Mouse (Mus musculus) stomach, postnatal 0 days (tissue): ENCODE measurements at regions not wholly inside any gene's neighbourhood (a gene's known extent, or its start where the extent isn't known, plus 50 kb on each side); places are given as distances from the start of the nearest gene placed in this dataset.

Experiments used
- ATAC-seq: fragments of 200-750 bp; cut with Nextera tagmentation; 2 replicates; pipeline ENCODE4 v1.8.0; 2017; ENCODE audit not compliant: low FRiP score, low TSS enrichment
- DNase-seq: peaks from one replicate; pipeline ENCODE4 v3.0.0-alpha.2; 2016; ENCODE audit warnings: low spot score
- H3K27ac ChIP-seq: fragments of 300-500 bp; sonication (generic); replicated peaks from 2 replicates; pipeline ENCODE4 v1.5.1; 2014; ENCODE audit warnings: mild to moderate bottlenecking, control low read depth
- H3K27me3 ChIP-seq: fragments of 300-500 bp; sonication (generic); 2 replicates; pipeline ENCODE4 v1.6.1; 2014; ENCODE audit warnings: low read length; ENCODE audit not compliant: control insufficient read depth, insufficient read depth
- H3K36me3 ChIP-seq: fragments of 300-500 bp; sonication (generic); 2 replicates; pipeline ENCODE4 v1.6.1; 2014; ENCODE audit warnings: low read length, mixed read lengths; ENCODE audit not compliant: control insufficient read depth, insufficient read depth
- H3K4me1 ChIP-seq: fragments of 300-500 bp; sonication (generic); replicated peaks from 2 replicates; pipeline ENCODE4 v1.6.1; 2014; ENCODE audit warnings: antibody characterized with exemption; ENCODE audit not compliant: control insufficient read depth, insufficient read depth
- H3K4me2 ChIP-seq: fragments of 300-500 bp; sonication (generic); replicated peaks from 2 replicates; pipeline ENCODE4 v1.6.1; 2014; ENCODE audit warnings: low read depth, mild to moderate bottlenecking, control low read depth, moderate library complexity
- H3K4me3 ChIP-seq: fragments of 300-500 bp; sonication (generic); 2 replicates; pipeline ENCODE4 v1.5.1; 2014; ENCODE audit warnings: low read depth, low read length, control low read depth
- H3K9ac ChIP-seq: fragments of 300-500 bp; sonication (generic); 2 replicates; pipeline ENCODE4 v1.6.1; 2014; ENCODE audit warnings: mild to moderate bottlenecking, low read length, control low read depth, mixed read lengths
- H3K9me3 ChIP-seq: fragments of 300-500 bp; sonication (generic); 2 replicates; pipeline ENCODE4 v1.6.1; 2016; ENCODE audit warnings: low read length; ENCODE audit not compliant: control insufficient read depth
- CTCF ChIP-seq: IDR thresholded peaks from 2 replicates; pipeline ENCODE4 v1.5.1; 2016; ENCODE audit warnings: antibody characterized with exemption, low read depth, mild to moderate bottlenecking, moderate library complexity
- EP300 ChIP-seq: optimal IDR thresholded peaks from 2 replicates; pipeline ENCODE3; 2016; ENCODE audit warnings: antibody characterized with exemption
- WGBS: fragments of 180-500 bp; shearing (Covaris S2); extraction: QIAGEN DNeasy Blood & Tissue Kit; methylation state at CpG from one replicate; pipeline ENCODE4 v1.1.7; 2014; 5-methylcytosine and 5-hydroxymethylcytosine counted together

DNA sequence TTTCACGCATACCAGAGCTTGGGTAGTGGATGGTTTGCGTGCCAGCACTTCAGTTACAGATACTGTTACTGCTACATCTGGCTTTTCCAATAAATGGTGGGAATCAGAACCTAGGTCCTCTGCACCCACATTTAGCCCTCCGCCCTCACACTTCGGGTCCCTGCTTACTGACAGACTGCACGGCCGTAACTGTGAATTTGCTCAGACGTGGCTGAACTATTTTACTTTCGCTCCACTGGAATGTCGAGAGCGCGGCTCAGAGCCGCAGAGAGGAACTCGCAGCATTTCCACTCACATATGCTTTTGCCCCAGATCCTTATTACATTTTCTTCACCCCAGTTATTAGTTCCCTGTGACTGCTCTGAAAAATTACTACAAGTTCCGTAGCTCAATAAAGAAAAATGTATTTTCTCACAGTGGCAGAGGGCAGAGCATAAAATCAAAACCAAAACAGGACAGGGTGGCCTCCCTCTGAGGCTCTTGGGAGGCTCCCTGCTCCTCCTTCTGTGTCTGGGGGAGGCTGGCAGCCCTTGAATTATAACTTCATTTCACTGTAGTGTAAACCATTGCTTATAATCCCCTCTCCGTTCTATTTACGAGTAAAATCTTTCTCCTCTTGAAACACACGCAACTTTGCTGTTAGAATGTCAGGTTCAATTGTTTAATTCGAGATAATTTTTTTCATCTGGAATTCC, 1024.7 kb downstream of the Fam19a2 start:
- H3K36me3 ChIP-seq, result no peaks in the 10 kb centered on the region
- H3K9ac ChIP-seq, result no peak overlapping the region
- H3K27ac ChIP-seq, result no peak overlapping the region
- no peaks in the 10 kb centered on the region for H3K27me3 ChIP-seq
- 45% methylated on average over 18 of the region's 18 CpGs for WGBS
- peak overlapping the region; percentile 45 for H3K4me2 ChIP-seq
- DNase-seq, result no peak
- TF ChIP-seq EP300 (no peak), CTCF (no peak)
- no peaks in the 10 kb centered on the region for H3K9me3 ChIP-seq
- ATAC-seq, result no peak
- H3K4me1 ChIP-seq, result no peaks in the 10 kb centered on the region
- H3K4me3 ChIP-seq, result peak overlapping the region; percentile 33

DNA sequence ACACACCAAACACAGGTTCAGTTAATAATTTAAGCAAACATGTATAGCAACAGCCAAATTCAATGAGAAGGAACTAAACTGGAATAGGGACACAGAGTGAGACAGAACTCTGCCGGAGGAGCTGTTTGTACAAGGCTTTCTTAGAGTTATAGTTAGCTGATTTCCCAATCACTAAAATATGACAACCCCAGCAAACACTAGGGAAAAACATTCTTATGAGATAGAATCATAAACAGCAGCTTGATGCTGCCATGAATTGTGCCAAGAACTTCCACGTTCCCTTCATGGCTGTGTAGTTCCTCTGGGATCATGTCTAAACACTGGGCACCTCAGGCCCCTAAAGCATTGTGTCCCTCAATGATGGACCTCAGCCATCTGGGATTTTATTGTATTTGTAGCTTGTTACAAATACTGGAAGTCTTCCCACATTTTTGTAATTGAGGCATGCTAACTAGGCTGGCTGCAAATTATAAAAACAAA, 1033.4 kb downstream of the Fam19a2 start:
- ATAC-seq (no peak), DNase-seq (no peak)
- Histone ChIP-seq H3K9me3 (no peaks in the 10 kb centered on the region), H3K4me2 (no peak overlapping the region), H3K9ac (no peak overlapping the region), H3K4me3 (no peak overlapping the region), H3K36me3 (no peaks in the 10 kb centered on the region), H3K27me3 (no peaks in the 10 kb centered on the region), H3K4me1 (no peaks in the 10 kb centered on the region), H3K27ac (no peak overlapping the region)
- TF ChIP-seq EP300, result no peak
- TF ChIP-seq CTCF, result no peak
- WGBS, result 55% methylated on average over 2 of the region's 2 CpGs

DNA sequence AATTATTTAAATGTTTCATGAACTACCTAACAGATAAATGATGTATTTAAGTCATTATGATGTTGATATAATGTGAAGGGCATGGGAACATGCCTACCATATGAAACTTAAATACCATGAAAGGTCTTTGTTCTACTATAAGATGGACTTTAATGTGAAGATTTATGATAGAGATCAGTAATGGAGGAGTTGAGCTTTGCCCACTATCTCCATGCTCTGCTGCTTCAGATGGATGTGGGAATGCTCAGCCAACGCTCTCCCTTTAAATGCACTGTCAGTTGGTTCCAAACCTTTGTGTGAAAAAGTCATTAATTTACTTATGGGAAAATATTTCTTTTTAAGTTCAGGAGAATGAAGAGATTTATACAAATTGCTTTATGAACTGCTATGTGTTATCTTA, 1040.9 kb downstream of the Fam19a2 start:
- H3K9ac ChIP-seq, result no peak overlapping the region
- no peak for DNase-seq
- H3K27me3 ChIP-seq, result no peaks in the 10 kb centered on the region
- H3K4me2 ChIP-seq, result no peak overlapping the region
- 71% methylated on average over 1 of the region's 1 CpGs for WGBS
- H3K4me1 ChIP-seq, result no peaks in the 10 kb centered on the region
- no peak overlapping the region for H3K27ac ChIP-seq
- H3K4me3 ChIP-seq, result no peak overlapping the region
- no peak for ATAC-seq
- TF ChIP-seq CTCF (no peak), EP300 (no peak)
- H3K9me3 ChIP-seq, result no peaks in the 10 kb centered on the region
- H3K36me3 ChIP-seq, result no peaks in the 10 kb centered on the region

DNA sequence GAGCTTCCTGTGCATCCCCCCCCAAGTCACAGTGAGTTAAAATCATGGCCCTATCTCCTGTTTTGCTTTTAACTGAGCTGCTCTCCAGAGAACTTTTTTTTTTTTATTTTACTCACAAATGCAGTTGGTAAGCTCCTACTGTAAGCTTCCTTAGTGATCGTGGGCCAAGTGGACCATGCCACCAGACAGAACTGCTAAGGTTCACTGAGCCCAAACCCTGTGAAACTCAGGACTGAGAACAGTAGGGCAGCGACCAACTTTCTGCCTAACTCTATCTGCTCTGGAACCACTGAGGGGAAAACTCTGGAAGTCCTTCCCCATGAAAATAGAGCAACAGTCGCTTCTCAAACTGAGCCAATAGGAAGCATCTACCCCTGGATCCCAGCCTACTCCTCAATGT, 1041.8 kb downstream of the Fam19a2 start:
- H3K27me3 ChIP-seq, result no peaks in the 10 kb centered on the region
- no peak overlapping the region for H3K27ac ChIP-seq
- no peak for TF ChIP-seq EP300
- no peak for TF ChIP-seq CTCF
- no peak overlapping the region for H3K9ac ChIP-seq
- H3K4me2 ChIP-seq, result no peak overlapping the region
- H3K36me3 ChIP-seq, result no peaks in the 10 kb centered on the region
- H3K9me3 ChIP-seq, result no peaks in the 10 kb centered on the region
- H3K4me3 ChIP-seq, result no peak overlapping the region
- no peak for DNase-seq
- no peaks in the 10 kb centered on the region for H3K4me1 ChIP-seq
- no peak for ATAC-seq
- 82% methylated on average over 3 of the region's 3 CpGs for WGBS

DNA sequence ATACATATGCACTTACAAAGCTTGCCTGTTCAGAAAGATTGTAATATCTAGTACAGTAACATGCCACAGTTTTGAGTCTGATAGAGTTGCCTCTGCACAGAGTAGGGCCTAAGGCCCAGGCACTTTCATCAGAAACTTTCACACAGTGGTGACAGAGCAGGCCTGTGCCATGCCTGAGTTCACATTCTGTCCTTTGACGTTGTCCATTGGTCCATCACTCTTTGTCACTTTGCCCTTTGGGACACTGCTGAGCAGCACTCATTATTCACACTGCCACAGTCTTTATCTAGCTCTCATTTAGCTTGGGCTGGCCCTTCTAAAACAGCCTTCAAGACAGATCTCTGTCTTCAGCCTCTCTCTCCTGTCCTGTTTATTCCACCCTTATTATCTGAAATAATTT, 1055.0 kb downstream of the Fam19a2 start:
- Histone ChIP-seq H3K4me1 (no peaks in the 10 kb centered on the region), H3K36me3 (no peaks in the 10 kb centered on the region), H3K9ac (no peak overlapping the region), H3K4me2 (no peak overlapping the region), H3K4me3 (no peak overlapping the region), H3K9me3 (no peaks in the 10 kb centered on the region), H3K27ac (no peak overlapping the region), H3K27me3 (no peaks in the 10 kb centered on the region)
- no peak for DNase-seq
- WGBS, result 68% methylated on average over 1 of the region's 1 CpGs
- no peak for ATAC-seq
- TF ChIP-seq EP300, result no peak
- no peak for TF ChIP-seq CTCF

DNA sequence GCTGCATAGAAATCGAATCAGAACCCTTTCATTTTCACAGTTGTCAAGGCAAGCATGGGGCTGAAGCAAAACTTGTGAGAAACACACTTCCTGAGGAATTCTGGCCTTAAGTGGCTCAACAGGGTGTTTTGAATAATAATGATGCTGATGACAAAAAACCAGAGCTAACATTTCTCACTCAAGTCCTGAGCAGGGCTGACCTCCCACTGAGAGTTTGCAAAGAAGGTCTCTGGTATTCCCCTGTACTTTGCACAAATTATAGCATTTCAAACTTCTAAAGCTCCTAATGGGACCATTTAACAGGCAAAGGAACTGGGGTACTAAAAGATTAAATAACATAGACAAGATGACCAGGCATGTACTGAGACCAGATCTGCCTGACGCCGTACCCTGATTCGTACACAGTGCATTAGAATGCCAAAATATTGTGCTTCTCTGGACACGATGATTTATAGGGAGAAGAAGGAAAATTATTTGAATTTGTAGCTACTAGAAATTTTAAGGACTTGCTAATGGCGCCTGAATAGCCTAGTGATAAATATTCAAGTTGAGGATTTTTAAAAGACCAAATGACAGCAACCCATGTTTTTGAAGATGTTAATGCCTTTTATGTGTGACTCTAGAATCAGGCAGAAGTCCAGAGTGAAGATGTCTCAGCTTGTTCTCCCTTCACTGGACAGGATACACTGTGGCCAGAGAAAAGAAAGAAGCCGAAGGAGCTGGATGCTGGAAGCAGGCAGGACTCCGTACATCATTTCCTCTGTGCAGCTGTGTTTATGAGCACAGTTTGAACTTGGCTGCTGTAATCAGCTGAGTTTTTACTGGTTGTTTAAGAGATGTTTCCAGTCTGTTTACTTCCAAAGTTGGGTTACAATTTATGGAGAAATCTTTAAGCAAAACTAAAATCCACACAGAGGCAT, 1056.7 kb downstream of the Fam19a2 start:
- TF ChIP-seq EP300, result no peak
- no peak for TF ChIP-seq CTCF
- no peak overlapping the region for H3K27ac ChIP-seq
- DNase-seq (no peak), ATAC-seq (no peak)
- H3K36me3 ChIP-seq, result no peaks in the 10 kb centered on the region
- 49% methylated on average over 8 of the region's 8 CpGs for WGBS
- H3K4me1 ChIP-seq, result no peaks in the 10 kb centered on the region
- H3K4me3 ChIP-seq, result no peak overlapping the region
- no peak overlapping the region for H3K9ac ChIP-seq
- H3K9me3 ChIP-seq, result no peaks in the 10 kb centered on the region
- H3K4me2 ChIP-seq, result no peak overlapping the region
- no peaks in the 10 kb centered on the region for H3K27me3 ChIP-seq
